Mouse (Mus musculus) hindbrain, embryonic 11.5 days (tissue): ENCODE results near the gene Batf3. TPM values are rescaled to one million over a fixed set of nuclear protein-coding genes. Genes with fewer than 3 reads are reported as not detected.

Experiments used
- ATAC-seq: fragments of 200-750 bp; cut with Nextera tagmentation; 2 replicates; pipeline ENCODE4 v1.8.0; 2017; ENCODE audit warnings: mild to moderate bottlenecking, moderate TSS enrichment, moderate library complexity; ENCODE audit not compliant: low FRiP score
- DNase-seq: peaks from one replicate; pipeline ENCODE4 v3.0.0-alpha.2; 2015; ENCODE audit warnings: low spot score
- H3K27ac ChIP-seq: fragments of 300-500 bp; sonication (generic); 2 replicates; pipeline ENCODE4 v1.5.1; 2014; ENCODE audit warnings: mild to moderate bottlenecking, low read depth, low read length
- H3K27me3 ChIP-seq: fragments of 300-500 bp; sonication (generic); 2 replicates; pipeline ENCODE4 v1.6.1; 2014; ENCODE audit warnings: mild to moderate bottlenecking, low read length, moderate library complexity, mixed read lengths; ENCODE audit not compliant: control insufficient read depth, insufficient read depth
- H3K36me3 ChIP-seq: fragments of 300-500 bp; sonication (generic); 2 replicates; pipeline ENCODE4 v1.6.1; 2014; ENCODE audit warnings: mild to moderate bottlenecking, low read length, moderate library complexity, mixed read lengths; ENCODE audit not compliant: control insufficient read depth, insufficient read depth
- H3K4me1 ChIP-seq: fragments of 300-500 bp; sonication (generic); replicated peaks from 2 replicates; pipeline ENCODE4 v1.6.1; 2014; ENCODE audit warnings: low read length, mixed read lengths; ENCODE audit not compliant: control insufficient read depth, insufficient read depth
- H3K4me2 ChIP-seq: fragments of 300-500 bp; sonication (generic); replicated peaks from 2 replicates; pipeline ENCODE4 v1.6.1; 2014; ENCODE audit warnings: mild to moderate bottlenecking, low read depth, low read length
- H3K4me3 ChIP-seq: fragments of 300-500 bp; sonication (generic); 2 replicates; pipeline ENCODE4 v1.5.1; 2014; ENCODE audit warnings: low read depth, low read length
- H3K9ac ChIP-seq: fragments of 300-500 bp; sonication (generic); 2 replicates; pipeline ENCODE4 v1.6.1; 2014; ENCODE audit warnings: low read depth, low read length
- H3K9me3 ChIP-seq: fragments of 300-500 bp; sonication (generic); 2 replicates; pipeline ENCODE4 v1.6.1; 2016; ENCODE audit warnings: low read length; ENCODE audit not compliant: control insufficient read depth
- WGBS: fragments of 180-500 bp; shearing (Covaris S2); extraction: QIAGEN DNeasy Blood & Tissue Kit; methylation state at CpG from one replicate; pipeline ENCODE4 v1.1.7; 2014; 5-methylcytosine and 5-hydroxymethylcytosine counted together
- polyA plus RNA-seq: library from polyadenylated mRNA; unstranded; fragments of >200 nt; fragmentation: Nextera tagmentation; extraction: Ambion mirVana; gene quantifications from 2 replicates; pipeline ENCODE4 v1.2.1, GENCODE M21; 2014

The Batf3 gene
- 4.6 TPM in 2 replicates for polyA plus RNA-seq

- H3K4me2 ChIP-seq = peak within 1 kb of the TSS; percentile 98
- WGBS = under 1% methylated on average over 79 of the region's 95 CpGs
- H3K9ac ChIP-seq = peak within 1 kb of the TSS; percentile 52
- DNase-seq = peak; percentile 73
- peaks cover 17% of the 10 kb centered on the region for H3K27me3 ChIP-seq
- no peaks in the 10 kb centered on the region for H3K9me3 ChIP-seq
- peak within 1 kb of the TSS; percentile 58 for H3K4me3 ChIP-seq
- no peak within 1 kb of the TSS for H3K27ac ChIP-seq
- H3K4me1 ChIP-seq = no peaks in the 10 kb centered on the region; the same call in 1 of the 2 replicates
- no peaks in the 10 kb centered on the region for H3K36me3 ChIP-seq
- peak; percentile 78 for ATAC-seq
Measured at GRCm38 (mm10) chr1:191097802-191098747, at the start of gene Batf3. Gene Batf3 (plus strand): TSS chr1:191097847.

GRCm38 (mm10) chr1:191053555-191053954, 44.1 kb upstream of the Batf3 start:
- no peak for ATAC-seq
- DNase-seq = no peak
- 84% methylated on average over 3 of the region's 3 CpGs for WGBS

GRCm38 (mm10) chr1:191054870-191055532, 42.6 kb upstream of the Batf3 start:
- 79% methylated on average over 8 of the region's 8 CpGs for WGBS
- Histone ChIP-seq H3K9ac (no peak overlapping the region), H3K27ac (no peak overlapping the region), H3K4me2 (no peak overlapping the region), H3K27me3 (no peaks in the 10 kb centered on the region), H3K9me3 (no peaks in the 10 kb centered on the region), H3K4me1 (no peaks in the 10 kb centered on the region), H3K4me3 (no peak overlapping the region), H3K36me3 (no peaks in the 10 kb centered on the region)
- ATAC-seq (no peak), DNase-seq (no peak)

More at GRCm38 (mm10) chr1:191053555-191053954, 44.1 kb upstream of the Batf3 start:
- Histone ChIP-seq H3K4me1 (no peaks in the 10 kb centered on the region), H3K27me3 (no peaks in the 10 kb centered on the region), H3K27ac (no peak overlapping the region), H3K9me3 (no peaks in the 10 kb centered on the region), H3K36me3 (no peaks in the 10 kb centered on the region), H3K4me2 (no peak overlapping the region), H3K4me3 (no peak overlapping the region), H3K9ac (no peak overlapping the region)

GRCm38 (mm10) chr1:191055533-191055873, 42.1 kb upstream of the Batf3 start:
- ATAC-seq (no peak), DNase-seq (no peak)
- no peak overlapping the region for H3K4me2 ChIP-seq
- H3K36me3 ChIP-seq = no peaks in the 10 kb centered on the region
- no peak overlapping the region for H3K9ac ChIP-seq
- H3K9me3 ChIP-seq = no peaks in the 10 kb centered on the region
- no peaks in the 10 kb centered on the region for H3K27me3 ChIP-seq
- H3K4me1 ChIP-seq = no peaks in the 10 kb centered on the region
- no peak overlapping the region for H3K4me3 ChIP-seq
- H3K27ac ChIP-seq = no peak overlapping the region
- WGBS = 68% methylated on average over 2 of the region's 2 CpGs

GRCm38 (mm10) chr1:191057461-191057860, 40.2 kb upstream of the Batf3 start:
- H3K4me3 ChIP-seq = no peak overlapping the region
- H3K27ac ChIP-seq = no peak overlapping the region
- 0 out of 2 replicates have a peak, but pooled peaks cover 2% of the 10 kb centered on the region for H3K4me1 ChIP-seq
- no peak for ATAC-seq
- H3K36me3 ChIP-seq = no peaks in the 10 kb centered on the region
- no peaks in the 10 kb centered on the region for H3K27me3 ChIP-seq
- WGBS = 67% methylated on average over 3 of the region's 3 CpGs
- no peak overlapping the region for H3K9ac ChIP-seq
- no peak for DNase-seq
- no peak overlapping the region for H3K4me2 ChIP-seq
- no peaks in the 10 kb centered on the region for H3K9me3 ChIP-seq

- H3K27ac ChIP-seq = no peak overlapping the region
- H3K9ac ChIP-seq = peak overlapping the region; percentile 73
- H3K36me3 ChIP-seq = no peaks in the 10 kb centered on the region
- WGBS = 6% methylated on average over 15 of the region's 15 CpGs
- ATAC-seq (peak; percentile 60), DNase-seq (no peak)
- peak overlapping the region; percentile 66 for H3K4me2 ChIP-seq
- H3K9me3 ChIP-seq = no peaks in the 10 kb centered on the region
- H3K4me3 ChIP-seq = peak overlapping the region; percentile 75
- H3K4me1 ChIP-seq = 0 out of 2 replicates have a peak, but pooled peaks cover 2% of the 10 kb centered on the region
- no peaks in the 10 kb centered on the region for H3K27me3 ChIP-seq
Measured at GRCm38 (mm10) chr1:191062241-191062780, 35.3 kb upstream of the Batf3 start.

- Histone ChIP-seq H3K4me3 (peak within 1 kb of the TSS; percentile 75), H3K36me3 (no peaks in the 10 kb centered on the region), H3K9ac (peak within 1 kb of the TSS; percentile 73), H3K4me2 (peak within 1 kb of the TSS; percentile 66), H3K9me3 (no peaks in the 10 kb centered on the region), H3K4me1 (0 out of 2 replicates have a peak, but pooled peaks cover 2% of the 10 kb centered on the region), H3K27me3 (no peaks in the 10 kb centered on the region), H3K27ac (no peak within 1 kb of the TSS)
- WGBS = under 1% methylated on average over 55 of the region's 56 CpGs
- DNase-seq = peak; percentile 93
- ATAC-seq = peak; percentile 87
Measured at GRCm38 (mm10) chr1:191062781-191063485, 34.7 kb upstream of the Batf3 start, which contains the start of the genes Tatdn3 and Nsl1. Gene Tatdn3 (minus strand): TSS chr1:191062932. Gene Nsl1 (plus strand): TSS chr1:191063012.

- Histone ChIP-seq H3K27me3 (no peaks in the 10 kb centered on the region), H3K9ac (no peak overlapping the region; the same call in 1 of the 2 replicates), H3K4me1 (0 out of 2 replicates have a peak, but pooled peaks cover 2% of the 10 kb centered on the region), H3K4me2 (peak overlapping the region; percentile 51), H3K36me3 (no peaks in the 10 kb centered on the region), H3K9me3 (no peaks in the 10 kb centered on the region), H3K4me3 (peak overlapping the region; percentile 75), H3K27ac (no peak overlapping the region)
- ATAC-seq = no peak
- no peak for DNase-seq
- 59% methylated on average over 9 of the region's 9 CpGs for WGBS
Measured at GRCm38 (mm10) chr1:191063700-191064099, 33.9 kb upstream of the Batf3 start.
